Mouse (Mus musculus): ENCODE results near the gene Gm36210. TPM values are rescaled to one million over a fixed set of nuclear protein-coding genes. Genes with fewer than 3 reads are reported as not detected.

Gm36210 gene
- total RNA-seq (2014; fragmentation: Nextera tagmentation), result not detected in 2 replicates
- not detected in 2 replicates for total RNA-seq (2017)

DNA sequence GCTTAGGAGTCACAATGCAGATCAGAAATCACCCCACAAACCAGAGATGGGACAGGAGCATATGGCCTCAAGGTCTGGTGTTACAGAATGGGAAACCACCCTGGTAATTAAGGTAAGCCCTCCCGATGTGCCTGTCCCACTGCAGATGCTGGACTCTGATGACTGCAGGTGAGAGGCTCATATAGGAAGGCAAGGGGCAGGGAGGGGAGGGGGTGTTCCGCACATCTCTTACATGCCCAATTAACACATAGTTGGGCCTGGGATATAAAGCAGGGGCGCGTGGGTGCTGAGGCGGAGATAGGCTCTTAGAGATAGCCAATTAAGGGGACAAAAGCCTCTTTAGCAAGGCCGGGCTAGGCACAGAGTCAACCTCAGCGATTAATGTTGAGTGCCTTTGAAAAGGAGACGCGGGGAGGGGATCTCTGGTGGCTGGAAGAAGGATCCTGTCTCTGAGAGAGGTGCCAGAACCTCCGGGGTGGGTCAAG, at the start of gene Gm36210:
TSS of gene Gm36210 (minus strand) at position 51 of the 485 bp plus-strand sequence.
- no peak for ATAC-seq (replicated peaks; ENCODE audit: poor library complexity, severe bottlenecking)

DNA sequence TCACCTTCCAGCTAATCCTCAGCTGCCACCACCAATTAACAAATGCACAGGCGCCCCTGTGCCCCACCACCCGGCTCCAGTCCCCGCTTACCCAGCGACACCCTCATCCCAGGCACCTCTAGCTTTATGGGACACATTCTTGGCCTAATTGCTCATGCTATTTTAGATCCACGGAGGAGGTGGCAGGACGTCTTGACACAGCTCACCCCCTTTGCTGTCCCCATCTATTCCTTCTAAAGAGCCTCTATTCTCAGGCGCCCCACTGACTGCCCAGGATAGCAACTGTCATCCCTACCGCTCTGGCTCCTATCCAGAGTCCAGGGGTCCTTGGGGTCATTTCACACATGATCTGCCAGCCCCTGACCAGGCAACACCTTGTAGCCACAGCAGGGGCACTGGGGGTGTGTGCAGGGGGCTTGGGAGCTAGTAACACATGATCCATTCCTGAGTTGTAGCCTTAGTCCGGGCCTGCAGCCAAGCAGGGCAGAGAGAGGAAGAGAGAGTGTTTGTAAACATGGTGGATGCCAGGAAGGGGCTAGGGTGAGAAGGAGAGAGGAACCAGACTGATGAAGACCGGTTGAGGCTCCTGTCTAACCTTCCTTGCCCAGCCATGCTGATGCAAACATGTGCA, 47.6 kb upstream of the Gm36210 start:
- ATAC-seq (replicated peaks; ENCODE audit: poor library complexity, severe bottlenecking), result no peak

DNA sequence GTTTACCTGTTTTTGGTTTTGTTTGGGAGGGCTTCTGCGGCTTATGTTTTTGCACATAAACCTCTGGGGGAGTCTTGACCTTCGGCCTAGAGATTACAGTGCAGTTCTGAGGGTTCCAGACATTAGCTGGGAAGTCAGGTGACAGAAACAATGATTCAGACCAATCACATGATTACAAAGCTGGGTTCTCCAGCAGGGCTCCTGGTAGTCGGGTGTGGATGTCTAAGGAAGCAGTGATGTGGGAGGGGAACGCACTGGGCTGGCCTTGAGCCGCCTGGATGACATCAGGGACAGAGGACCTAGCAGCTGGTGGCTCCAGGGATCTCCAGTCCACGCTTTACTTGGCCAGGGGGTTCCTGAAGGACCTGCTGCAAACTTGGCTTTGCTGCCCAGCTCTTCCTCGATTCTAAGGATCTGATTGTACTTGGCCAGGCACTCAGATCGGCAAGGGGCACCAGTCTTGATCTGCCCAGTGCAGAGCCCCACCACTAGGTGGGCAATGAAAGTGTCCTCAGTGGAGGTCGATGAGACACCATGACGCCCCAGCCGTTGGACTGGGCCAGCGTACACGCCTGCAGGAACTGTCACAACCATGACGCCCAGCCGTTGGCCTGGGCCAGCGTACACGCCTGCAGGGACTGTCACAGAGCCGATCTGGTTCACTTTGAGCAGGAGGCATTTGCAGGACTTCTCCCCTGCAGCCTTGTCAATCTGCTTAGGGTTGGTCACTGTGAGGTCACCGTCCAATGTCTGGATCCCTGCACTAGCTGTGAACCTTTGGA, 44.4 kb upstream of the Gm36210 start:
- ATAC-seq (replicated peaks; ENCODE audit: poor library complexity, severe bottlenecking), result no peak

DNA sequence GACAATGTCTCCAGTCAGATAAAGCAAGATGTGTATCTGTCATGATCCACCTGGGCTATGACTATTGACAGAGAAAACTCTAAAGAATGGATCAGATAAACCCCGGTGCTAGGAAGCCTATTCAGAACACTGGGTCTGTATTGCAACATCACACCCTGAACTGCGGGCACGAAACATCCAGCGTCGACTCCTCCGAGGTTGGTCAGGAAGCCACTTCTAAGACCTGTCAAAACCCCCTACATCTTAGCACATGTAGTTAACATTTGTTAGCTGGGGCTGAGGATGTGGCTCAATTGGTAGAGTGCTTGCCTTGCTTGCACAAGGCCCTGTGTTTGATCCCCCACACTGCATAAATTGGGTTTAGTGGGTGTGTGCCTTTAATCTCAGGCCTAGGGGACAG, 42.1 kb upstream of the Gm36210 start:
- peak; percentile 41; the same call in 1 of the 2 replicates for ATAC-seq (replicated peaks; ENCODE audit: poor library complexity, severe bottlenecking)

DNA sequence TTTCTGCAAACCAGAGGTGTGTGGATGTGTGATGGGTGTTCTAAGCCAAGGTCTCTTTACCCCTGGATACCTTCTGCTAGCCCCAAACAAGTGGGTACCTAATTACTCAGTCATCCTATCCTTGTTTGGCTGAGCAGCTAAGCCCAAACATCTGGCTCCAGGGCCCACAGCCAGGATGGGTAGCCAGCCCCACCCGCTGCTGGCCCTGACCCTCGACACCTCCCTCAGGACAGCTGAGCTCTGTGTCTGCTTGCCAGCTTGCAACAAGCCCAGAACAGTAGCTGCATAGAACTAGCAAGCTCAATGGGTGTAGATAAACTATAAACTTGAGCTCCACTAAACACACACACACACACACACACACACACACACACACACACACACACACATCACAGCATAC, 41.5 kb upstream of the Gm36210 start:
- no peak for ATAC-seq (replicated peaks; ENCODE audit: poor library complexity, severe bottlenecking)

DNA sequence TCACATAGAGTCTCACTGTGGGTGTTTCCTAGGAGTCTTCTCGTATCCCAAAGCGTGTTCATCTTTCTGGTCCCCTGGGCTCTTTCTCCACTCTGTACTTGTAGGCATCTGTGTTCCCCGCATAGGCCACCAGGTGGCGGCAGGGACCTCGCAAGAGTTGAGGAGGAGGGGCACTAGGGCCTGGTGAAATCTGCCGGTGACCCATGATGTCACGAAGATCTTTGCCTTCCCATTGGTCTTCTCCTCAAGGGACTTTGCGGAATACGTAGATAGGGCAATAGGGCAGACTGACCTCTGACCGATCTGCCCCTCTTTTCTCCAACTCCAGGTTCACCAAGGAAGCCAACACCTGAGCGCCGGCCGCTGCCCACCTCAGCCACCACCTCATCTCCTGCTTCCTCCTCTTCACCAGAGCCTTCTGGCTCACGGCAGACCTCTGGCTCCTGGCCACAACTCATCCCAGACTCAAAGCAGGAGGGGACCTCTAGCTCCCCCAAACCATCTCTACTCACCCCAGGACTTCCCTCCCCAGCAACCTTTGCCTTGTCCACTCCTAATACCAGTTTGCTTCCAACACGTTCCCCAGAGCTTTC, 37.0 kb upstream of the Gm36210 start:
- ATAC-seq (replicated peaks; ENCODE audit: poor library complexity, severe bottlenecking), result peak; percentile 92

DNA sequence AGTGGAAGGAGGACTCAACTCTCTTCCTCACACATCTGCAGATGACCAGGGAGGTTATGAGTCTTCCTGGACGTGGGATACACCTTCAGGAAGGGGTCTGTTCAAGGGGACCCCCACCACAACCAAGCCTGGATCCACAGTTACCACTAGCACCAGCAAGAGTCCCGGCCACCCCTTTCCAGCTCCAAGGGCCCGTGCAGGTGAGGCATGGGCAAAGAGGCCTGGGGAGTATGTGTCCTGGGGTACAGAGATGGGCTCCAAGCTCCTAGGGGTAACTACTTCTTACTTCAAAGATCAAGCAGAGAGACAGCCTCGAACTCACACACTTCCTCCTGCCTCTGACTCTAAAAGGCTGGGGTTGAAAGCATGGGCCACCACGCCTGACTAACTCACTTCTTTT, 36.4 kb upstream of the Gm36210 start:
- no peak for ATAC-seq (replicated peaks; ENCODE audit: poor library complexity, severe bottlenecking)

DNA sequence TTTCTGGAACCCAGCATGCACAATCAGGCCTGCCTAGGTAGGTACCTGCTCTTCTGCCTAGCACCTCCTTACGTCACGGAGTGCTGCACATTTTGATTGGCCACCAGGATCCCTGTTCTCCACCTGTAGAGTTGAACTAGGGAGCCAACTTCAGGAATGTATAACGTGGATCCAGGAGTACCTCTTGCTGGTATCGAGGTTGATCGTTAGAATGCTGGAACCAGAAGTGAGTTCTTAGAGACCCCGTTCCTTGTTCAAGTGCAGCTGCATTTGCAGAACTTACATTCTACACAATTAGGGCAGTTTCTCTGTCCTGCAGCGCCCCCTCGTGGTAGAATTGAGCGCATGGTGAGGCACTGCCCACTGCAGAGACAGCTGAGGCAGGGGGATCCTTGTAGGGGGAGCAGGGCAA, 33.8 kb upstream of the Gm36210 start:
- peak; percentile 56 for ATAC-seq (replicated peaks; ENCODE audit: poor library complexity, severe bottlenecking)

DNA sequence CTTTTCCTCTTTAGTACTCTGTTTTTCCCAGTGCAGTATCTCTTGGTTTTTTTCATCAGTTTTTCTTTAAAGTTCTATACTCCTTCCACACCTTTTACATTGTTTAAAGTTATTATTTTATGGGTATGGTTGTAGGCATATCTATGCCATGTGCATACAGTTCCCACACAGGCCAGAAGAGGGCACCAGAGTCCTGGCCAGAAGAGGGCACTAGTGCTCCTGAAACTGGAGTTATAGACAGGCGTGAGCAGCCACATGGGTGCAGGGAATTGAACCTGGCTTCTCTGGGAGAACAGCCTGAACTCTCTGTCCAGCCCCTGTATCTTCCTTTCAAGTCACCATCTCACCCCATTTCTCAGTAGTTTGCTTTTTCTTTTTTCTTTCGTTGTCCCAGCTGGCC, 32.1 kb upstream of the Gm36210 start:
- peak; percentile 65 for ATAC-seq (replicated peaks; ENCODE audit: poor library complexity, severe bottlenecking)

DNA sequence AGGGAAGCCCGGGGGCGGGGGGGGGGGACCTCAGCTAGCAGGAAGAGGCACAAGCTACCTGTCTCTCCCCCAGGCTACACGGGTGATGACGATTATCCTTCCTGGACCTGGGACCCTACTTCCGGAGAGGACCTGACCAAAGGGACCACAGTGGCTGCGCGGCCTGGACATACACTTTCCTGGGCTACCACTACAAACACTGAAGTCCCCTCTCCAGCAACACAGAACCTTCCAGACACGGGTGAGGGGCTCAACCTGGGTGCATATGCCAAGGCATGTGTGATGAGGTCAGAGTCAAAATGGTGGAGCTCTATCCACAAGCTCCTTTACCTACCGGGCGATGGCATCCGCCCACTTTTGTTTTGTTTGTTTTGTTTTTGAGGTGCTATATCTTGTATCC, 31.1 kb upstream of the Gm36210 start:
- ATAC-seq (replicated peaks; ENCODE audit: poor library complexity, severe bottlenecking), result no peak

DNA sequence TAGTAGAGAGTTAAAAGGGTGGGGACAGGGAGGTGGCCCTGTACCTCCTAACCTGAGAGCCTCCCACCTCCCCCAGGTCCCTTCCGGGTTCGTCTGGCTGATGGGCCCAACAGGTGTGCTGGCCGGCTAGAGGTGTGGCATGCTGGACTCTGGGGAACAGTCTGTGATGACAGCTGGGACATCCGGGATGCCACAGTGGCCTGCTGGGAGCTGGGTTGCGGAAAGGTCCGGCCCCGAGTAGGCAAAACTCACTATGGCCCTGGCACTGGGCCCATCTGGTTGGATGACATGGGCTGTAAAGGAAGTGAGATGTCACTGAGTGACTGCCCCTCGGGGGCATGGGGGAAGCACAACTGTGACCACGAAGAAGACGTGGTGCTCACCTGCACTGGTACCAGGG, 30.5 kb upstream of the Gm36210 start:
- no peak for ATAC-seq (replicated peaks; ENCODE audit: poor library complexity, severe bottlenecking)

DNA sequence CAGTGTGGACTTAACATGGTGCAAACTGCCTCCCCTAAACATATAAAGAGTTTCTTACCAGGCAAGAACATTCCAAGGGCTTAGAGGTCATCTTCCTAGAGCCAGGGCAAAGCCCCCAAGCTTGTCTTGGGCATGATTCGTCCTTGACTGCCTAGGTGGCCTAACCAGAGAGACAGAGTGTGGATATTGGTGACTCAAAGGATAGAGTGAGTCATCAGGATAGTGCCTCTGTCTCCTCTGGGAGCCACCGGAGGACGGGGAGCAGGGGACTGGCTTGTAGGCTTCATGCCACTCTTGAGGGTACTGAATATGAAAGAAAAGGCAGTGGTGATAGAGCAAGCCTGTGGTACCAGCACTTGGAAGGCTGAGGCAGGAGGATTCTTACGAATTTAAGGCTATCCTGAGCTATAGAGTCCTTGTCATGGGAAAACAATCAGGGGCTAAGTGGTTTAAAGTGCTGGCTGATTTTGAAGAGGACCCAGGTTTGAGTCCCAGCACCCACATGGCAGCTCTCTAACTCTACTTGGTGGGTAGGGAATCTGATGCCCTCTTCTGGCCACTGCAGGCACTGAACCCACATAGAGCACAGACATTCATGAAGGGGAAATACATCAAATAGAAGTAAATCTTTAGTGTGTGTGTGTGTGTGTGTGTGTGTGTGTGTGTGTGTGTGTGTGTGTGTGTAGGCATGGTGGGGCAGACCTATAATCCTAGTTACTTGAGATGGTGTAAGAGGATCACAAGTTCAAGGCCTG, 28.0 kb upstream of the Gm36210 start:
- no peak for ATAC-seq (replicated peaks; ENCODE audit: poor library complexity, severe bottlenecking)

DNA sequence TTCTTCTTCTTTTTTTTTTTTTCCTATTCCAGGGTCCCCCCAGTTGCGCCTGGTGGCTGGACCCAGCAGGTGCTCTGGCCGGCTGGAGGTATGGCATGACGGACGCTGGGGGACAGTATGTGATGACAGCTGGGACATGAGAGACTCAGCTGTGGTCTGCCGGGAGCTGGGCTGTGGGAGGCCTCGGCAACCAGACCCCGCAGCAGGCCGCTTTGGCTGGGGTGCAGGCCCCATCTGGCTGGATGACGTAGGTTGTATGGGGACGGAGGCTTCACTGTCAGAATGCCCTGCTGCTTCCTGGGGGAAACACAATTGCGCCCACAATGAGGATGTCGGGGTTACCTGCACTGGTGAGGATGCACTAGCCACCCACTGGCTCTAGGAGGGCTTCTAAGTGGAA, 26.8 kb upstream of the Gm36210 start:
- ATAC-seq (replicated peaks; ENCODE audit: poor library complexity, severe bottlenecking), result no peak

DNA sequence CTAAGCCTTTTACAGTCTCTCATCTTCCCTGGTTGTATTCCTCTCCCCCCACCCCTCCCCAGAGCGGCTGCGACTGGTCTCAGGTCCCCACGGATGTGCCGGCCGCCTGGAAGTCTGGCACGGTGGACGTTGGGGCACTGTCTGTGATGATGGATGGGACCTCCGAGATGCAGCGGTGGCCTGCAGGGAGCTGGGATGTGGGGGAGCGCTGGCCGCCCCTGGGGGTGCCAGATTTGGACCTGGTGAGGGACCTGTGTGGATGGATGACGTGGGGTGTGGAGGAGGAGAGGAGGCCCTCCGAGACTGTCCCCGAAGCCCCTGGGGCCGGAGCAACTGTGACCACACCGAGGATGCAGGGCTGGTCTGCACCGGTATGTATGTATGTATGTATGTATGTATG, 22.0 kb upstream of the Gm36210 start:
- no peak for ATAC-seq (replicated peaks; ENCODE audit: poor library complexity, severe bottlenecking)

DNA sequence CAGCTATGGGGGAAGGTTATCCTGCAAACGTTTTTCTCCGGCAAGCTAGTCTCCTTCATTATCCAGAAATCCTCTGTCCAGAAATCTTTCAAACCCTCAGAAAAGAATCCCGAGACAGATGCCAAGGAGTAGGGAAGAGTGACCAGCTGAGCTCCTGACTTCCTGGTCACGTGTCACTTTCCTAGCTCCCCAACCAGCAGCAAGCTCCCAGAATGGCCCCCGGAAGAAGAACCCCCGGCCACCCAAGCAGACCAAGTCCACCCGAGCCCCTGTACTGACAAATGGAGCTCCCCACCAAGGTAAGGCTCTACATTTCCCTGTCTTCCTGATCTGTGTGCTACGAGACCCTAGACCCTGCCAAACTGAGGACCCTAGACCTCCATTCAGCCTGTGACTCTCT, 21.4 kb upstream of the Gm36210 start:
- no peak for ATAC-seq (replicated peaks; ENCODE audit: poor library complexity, severe bottlenecking)

DNA sequence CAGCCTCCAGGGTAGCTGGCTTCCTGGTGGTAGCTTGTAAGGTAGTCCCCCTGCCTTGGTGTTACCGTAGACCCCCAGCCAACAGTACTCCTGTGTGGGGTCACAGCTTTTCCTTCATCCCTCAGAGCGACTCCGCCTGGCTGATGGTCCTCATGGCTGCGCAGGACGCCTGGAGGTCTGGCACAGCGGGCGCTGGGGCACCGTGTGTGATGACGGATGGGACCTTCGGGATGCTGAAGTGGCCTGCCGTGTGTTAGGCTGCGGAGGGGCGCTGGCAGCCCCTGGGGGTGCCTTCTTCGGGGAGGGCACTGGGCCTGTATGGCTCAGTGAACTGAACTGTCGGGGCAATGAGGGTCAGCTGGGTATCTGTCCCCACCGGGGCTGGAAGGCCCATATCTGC, 20.5 kb upstream of the Gm36210 start:
- no peak for ATAC-seq (replicated peaks; ENCODE audit: poor library complexity, severe bottlenecking)

DNA sequence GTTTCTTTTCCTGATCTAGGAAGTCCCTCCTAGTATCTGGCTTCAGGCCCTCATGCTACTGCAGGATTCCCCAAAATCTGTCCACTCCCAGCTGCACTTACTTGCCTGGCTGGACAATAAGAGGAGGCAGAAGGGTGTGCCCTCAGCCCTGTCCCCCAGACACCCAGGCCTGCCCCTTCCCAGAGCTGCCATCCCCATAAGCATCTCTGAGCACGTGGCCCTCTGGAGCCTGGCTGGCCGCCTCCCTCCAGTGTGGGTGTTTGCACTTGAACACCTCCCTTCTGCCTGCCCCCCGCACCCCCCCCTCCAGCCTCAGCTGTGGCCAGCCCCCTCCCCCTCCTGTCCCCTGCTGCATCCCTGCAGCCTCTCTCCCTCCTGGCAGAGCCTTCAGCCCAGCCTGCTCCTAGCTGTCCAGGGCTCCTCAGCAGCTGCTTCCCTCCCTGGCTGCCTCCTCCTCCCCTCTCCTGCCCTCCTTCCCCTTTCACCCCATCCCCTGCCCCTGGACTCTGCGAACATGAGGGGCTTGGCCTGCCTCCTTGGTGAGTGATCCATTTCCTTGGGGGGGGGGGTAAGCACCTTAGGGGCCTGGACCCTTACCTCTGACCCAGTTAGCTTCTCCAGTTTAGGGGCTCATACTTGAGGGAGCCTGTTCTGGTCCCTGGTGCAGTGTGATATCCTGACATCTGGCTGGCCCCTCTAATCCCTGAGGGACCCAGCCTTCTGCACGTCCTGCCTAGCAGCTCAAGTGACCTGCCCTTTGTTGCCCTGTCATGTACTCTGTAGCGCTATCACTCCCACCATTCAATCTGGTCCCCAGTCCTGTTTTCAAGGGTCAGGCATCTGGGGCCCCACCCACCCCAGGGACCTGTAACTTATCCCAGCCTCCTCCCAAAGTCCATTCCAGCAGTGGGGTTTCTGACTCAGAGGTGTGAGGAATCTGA, 19.4 kb upstream of the Gm36210 start, which contains the start of gene Ssc5d:
TSS of gene Ssc5d (plus strand) at position 345 of the 941 bp plus-strand sequence.
- ATAC-seq (replicated peaks; ENCODE audit: poor library complexity, severe bottlenecking), result no peak

DNA sequence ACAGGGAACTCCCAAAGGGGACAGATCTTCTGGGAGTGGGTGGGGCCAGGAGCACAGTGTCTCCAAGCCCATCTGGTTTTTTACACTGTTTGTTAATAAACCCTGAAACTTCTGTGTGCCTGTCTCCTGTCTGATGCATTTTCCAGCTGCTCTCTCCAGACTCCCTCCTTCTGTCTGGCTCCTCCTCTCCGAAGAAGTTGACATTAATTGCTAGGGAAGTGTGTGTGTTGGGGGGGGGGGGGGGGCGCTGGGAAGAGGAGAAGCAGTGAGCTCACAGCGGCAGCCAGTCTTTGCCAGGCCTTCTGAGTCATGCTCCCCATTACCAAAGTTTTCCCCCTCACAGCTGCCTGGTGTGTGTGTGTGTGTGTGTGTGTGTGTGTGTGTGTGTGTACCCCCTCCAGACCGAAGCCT, 18.6 kb upstream of the Gm36210 start:
- no peak for ATAC-seq (replicated peaks; ENCODE audit: poor library complexity, severe bottlenecking)

DNA sequence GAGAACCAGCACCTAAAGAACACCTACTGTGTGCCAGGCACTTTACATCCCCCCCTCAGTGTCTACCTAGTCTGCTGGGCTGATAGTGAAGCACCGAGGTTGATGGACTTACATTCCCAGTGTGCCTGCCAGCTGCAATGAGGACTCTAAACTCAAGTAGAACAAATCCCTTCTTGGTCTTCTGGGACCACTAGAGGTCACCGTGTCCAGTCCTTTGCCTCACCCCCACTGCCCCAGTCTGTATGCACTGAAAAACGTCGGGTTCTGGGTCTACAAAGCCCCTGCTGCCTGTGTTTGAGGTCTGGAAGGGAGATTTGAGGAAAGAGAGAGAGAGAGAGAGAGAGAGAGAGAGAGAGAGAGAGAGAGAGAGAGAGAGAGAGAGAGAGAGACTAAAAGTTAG, 18.2 kb upstream of the Gm36210 start:
- no peak for ATAC-seq (replicated peaks; ENCODE audit: poor library complexity, severe bottlenecking)

All from granulocyte monocyte progenitor cell, adult 5-6 weeks (primary cell).